Mouse (Mus musculus) myocyte (in vitro differentiated cells): ENCODE results near the gene Sema6d. TPM values are rescaled to one million over a fixed set of nuclear protein-coding genes. Genes with fewer than 3 reads are reported as not detected.

ENCODE experiments used
- H3K27me3 ChIP-seq: one replicate; pipeline ENCODE4 v1.6.1; 2011; ENCODE audit not compliant: control insufficient read depth, insufficient read depth, insufficient read length
- H3K36me3 ChIP-seq: one replicate; pipeline ENCODE4 v1.6.1; 2011; ENCODE audit not compliant: control insufficient read depth, insufficient read depth
- H3K4me2 ChIP-seq: one replicate; pipeline ENCODE4 v1.6.1; 2011; ENCODE audit warnings: low read depth, control low read depth
- H3K4me3 ChIP-seq: one replicate; pipeline ENCODE4 v1.5.1; 2011; ENCODE audit warnings: mild to moderate bottlenecking, control low read depth, moderate library complexity
- H3K79me2 ChIP-seq: one replicate; pipeline ENCODE4 v1.6.1; 2011; ENCODE audit not compliant: control insufficient read depth, insufficient read depth
- H3ac ChIP-seq: one replicate; pipeline ENCODE4 v1.6.1; 2011; ENCODE audit not compliant: control insufficient read depth, insufficient read length
- CEBPB ChIP-seq: IDR thresholded peaks from 2 replicates; pipeline ENCODE4 v1.6.1; 2011; ENCODE audit warnings: mild to moderate bottlenecking, moderate library complexity; ENCODE audit not compliant: poor library complexity, insufficient read depth, severe bottlenecking
- E2F4 ChIP-seq: IDR thresholded peaks from one replicate; pipeline ENCODE4 v1.6.1; 2011; ENCODE audit warnings: mild to moderate bottlenecking, control low read depth, moderate library complexity; ENCODE audit not compliant: insufficient read depth
- MAX ChIP-seq: IDR thresholded peaks from one replicate; pipeline ENCODE4 v1.6.1; 2011; ENCODE audit warnings: low read depth, mild to moderate bottlenecking, control low read depth
- MYOD1 ChIP-seq, 3 experiments: IDR thresholded peaks; one replicate each; pipeline ENCODE4 v1.6.1; 2011; ENCODE audit warnings: control low read depth in 2 of 3, low read depth in 2 of 3, mild to moderate bottlenecking in 2 of 3, moderate library complexity in 1 of 3; ENCODE audit not compliant: insufficient read length in 2 of 3, control insufficient read depth in 1 of 3
- MYOG ChIP-seq, 3 experiments: IDR thresholded peaks; one replicate each; pipeline ENCODE4 v1.6.1; 2011; ENCODE audit warnings: control low read depth in 2 of 3, low read depth in 2 of 3, mild to moderate bottlenecking in 2 of 3; ENCODE audit not compliant: insufficient read length in 2 of 3, control insufficient read depth in 1 of 3, insufficient read depth in 1 of 3
- POLR2A ChIP-seq: IDR thresholded peaks from one replicate; pipeline ENCODE4 v1.6.1; 2011; ENCODE audit warnings: low read depth, mild to moderate bottlenecking, control low read depth, moderate library complexity; ENCODE audit not compliant: insufficient read length
- POLR2AphosphoS2 ChIP-seq: IDR thresholded peaks from one replicate; pipeline ENCODE4 v1.6.1; 2011; ENCODE audit warnings: low read depth, control low read depth; ENCODE audit not compliant: insufficient read length
- REST ChIP-seq: IDR thresholded peaks from one replicate; pipeline ENCODE4 v1.6.1; 2011; ENCODE audit warnings: mild to moderate bottlenecking, control low read depth, moderate library complexity; ENCODE audit not compliant: insufficient read depth, insufficient read length
- SRF ChIP-seq: IDR thresholded peaks from one replicate; pipeline ENCODE4 v1.6.1; 2011; ENCODE audit warnings: low read depth; ENCODE audit not compliant: control insufficient read depth, insufficient read length
- TCF12 ChIP-seq: IDR thresholded peaks from one replicate; pipeline ENCODE4 v1.6.1; 2011; ENCODE audit warnings: mild to moderate bottlenecking, control low read depth; ENCODE audit not compliant: poor library complexity, insufficient read depth, severe bottlenecking
- TCF3 ChIP-seq: IDR thresholded peaks from one replicate; pipeline ENCODE4 v1.6.1; 2011; ENCODE audit warnings: low read depth, control low read depth; ENCODE audit not compliant: insufficient read length
- USF1 ChIP-seq: IDR thresholded peaks from one replicate; pipeline ENCODE4 v1.6.1; 2011; ENCODE audit warnings: low read depth, mild to moderate bottlenecking, control low read depth, moderate library complexity
- polyA plus RNA-seq: library from polyadenylated mRNA; unstranded; fragments of >200 nt; fragmentation: generic; extraction: Trizol; gene quantifications from one replicate; pipeline ENCODE4 v1.2.1, GENCODE M21; 2012; ENCODE audit warnings: missing spikeins

Gene Sema6d
- polyA plus RNA-seq, 1 experiment = 0.97 TPM

DNA sequence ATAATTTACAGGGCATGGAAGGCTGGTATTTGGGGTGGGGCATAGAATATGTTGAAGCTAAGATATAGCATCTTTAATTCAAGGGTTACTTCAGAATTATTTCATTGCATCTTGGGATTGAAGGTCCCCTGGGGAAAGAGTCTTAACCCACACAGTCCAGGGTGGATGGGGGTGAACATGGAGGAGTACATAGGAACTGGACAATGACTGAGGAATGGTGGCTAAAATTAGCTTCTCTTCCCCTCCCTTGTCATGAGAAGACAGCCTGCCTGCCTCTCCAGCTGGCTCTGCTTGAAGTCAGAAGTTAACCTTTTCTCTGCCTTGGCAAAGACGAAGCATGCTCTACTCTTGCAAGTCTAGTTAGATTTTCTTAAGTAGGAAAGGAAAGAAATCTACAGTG lies 377.7 kb downstream of the Sema6d start:
- H3K4me2 ChIP-seq = no peak overlapping the region
- H3ac ChIP-seq = no peak overlapping the region
- no peak overlapping the region for H3K4me3 ChIP-seq
- no peaks in the 10 kb centered on the region for H3K36me3 ChIP-seq
- no peaks in the 10 kb centered on the region for H3K79me2 ChIP-seq
- no peaks in the 10 kb centered on the region for H3K27me3 ChIP-seq
- TF ChIP-seq CEBPB = no peak
- TF ChIP-seq REST = no peak
- no peak for TF ChIP-seq MAX
- no peak for TF ChIP-seq TCF12
- TF ChIP-seq E2F4 = no peak
- no peak for TF ChIP-seq USF1
- no peak for TF ChIP-seq SRF
- TF ChIP-seq MYOD1 (IDR thresholded peaks at IDR 0.05; ENCODE audit: control insufficient read depth in 1 of 3, insufficient read length in 2 of 3, low read depth in 2 of 3) = no peak
- TF ChIP-seq POLR2AphosphoS2 = no peak
- no peak for TF ChIP-seq TCF3
- TF ChIP-seq MYOG (IDR thresholded peaks at IDR 0.05; ENCODE audit: control insufficient read depth in 1 of 3, insufficient read depth in 1 of 3, insufficient read length in 2 of 3, low read depth in 2 of 3) = no peak
- no peak for TF ChIP-seq POLR2A

DNA sequence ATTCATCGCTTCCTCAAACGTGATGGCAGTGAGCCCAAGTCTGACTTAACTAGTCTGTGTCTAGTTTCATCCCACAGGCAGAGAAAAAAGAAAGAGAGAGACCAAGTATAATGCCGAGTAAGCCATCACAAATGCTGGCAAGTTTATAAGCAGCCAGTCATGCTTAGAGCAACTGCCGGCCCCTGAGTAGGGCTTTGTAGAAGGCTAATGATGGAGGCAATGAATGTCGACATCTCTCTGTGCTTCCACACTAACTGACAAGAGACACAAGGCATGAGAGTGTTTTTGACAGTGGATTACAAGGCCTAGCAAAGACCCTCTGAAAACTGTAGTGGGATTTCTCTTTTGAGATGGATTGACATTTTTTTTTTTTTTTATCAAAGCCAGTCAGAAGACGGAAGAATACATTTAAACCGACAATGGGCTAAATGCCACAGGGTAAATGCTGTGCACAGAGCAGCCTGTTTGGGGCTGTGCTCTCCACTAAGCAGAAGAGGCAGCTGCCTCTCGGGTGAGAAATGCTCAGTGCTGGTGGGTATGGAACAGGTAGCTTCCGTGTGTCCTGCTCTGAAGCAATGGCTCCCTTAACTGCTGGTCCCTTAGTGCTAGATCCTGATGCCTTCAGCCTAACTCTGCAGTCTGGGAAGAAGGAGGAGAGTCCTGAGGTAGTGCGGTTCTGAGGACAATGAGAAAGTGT lies 380.7 kb downstream of the Sema6d start:
- no peaks in the 10 kb centered on the region for H3K27me3 ChIP-seq
- TF ChIP-seq CEBPB = no peak
- TF ChIP-seq TCF12 = no peak
- TF ChIP-seq MYOD1 (IDR thresholded peaks at IDR 0.05; ENCODE audit: control insufficient read depth in 1 of 3, insufficient read length in 2 of 3, low read depth in 2 of 3) = no peak
- TF ChIP-seq MYOG (IDR thresholded peaks at IDR 0.05; ENCODE audit: control insufficient read depth in 1 of 3, insufficient read depth in 1 of 3, insufficient read length in 2 of 3, low read depth in 2 of 3) = no peak
- TF ChIP-seq REST = no peak
- TF ChIP-seq USF1 = no peak
- no peak for TF ChIP-seq SRF
- TF ChIP-seq POLR2A = no peak
- no peak for TF ChIP-seq MAX
- TF ChIP-seq E2F4 = no peak
- no peaks in the 10 kb centered on the region for H3K36me3 ChIP-seq
- no peak overlapping the region for H3K4me3 ChIP-seq
- H3K79me2 ChIP-seq = no peaks in the 10 kb centered on the region
- no peak overlapping the region for H3ac ChIP-seq
- no peak overlapping the region for H3K4me2 ChIP-seq

DNA sequence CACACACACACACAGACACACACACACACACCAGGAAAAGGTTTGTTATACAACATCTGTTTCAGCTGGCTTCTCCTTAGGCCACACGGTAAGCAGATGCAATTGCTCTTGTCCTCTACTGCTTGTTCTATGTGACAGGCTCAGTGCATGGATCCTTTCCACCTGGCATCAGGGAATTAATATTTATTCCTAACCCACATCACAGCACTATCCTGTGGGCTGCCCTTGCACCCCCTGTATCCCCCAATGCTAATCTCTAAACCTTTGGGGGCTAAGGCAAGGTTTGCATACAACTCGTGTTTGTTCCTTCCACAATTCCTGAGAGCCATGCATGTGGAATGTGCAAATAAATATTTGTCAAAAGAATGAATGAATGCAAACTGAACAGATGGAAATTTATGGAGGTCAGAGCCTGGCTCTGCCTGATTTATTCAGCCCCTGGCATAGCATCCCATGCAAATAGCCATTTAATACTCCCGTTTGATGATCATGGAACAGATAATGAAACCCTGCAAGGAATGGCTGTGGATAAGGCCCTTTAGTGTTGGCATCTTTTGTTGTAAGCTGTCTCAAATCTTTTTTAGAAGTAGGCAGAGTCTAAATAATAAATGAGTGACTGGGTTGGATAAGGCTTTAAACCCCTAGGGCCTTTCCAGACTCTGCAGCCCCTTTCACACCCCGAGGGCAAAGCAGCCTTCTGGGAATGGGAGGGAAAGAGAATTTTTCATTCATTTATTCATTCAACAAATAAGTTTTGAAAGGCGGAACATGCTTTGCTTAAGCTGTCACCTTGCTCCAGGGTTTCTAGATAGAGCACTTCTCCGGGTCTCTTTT lies 383.1 kb downstream of the Sema6d start:
- Histone ChIP-seq H3K4me3 (no peak overlapping the region), H3K4me2 (no peak overlapping the region), H3ac (no peak overlapping the region), H3K79me2 (no peaks in the 10 kb centered on the region), H3K27me3 (no peaks in the 10 kb centered on the region), H3K36me3 (no peaks in the 10 kb centered on the region)
- TF ChIP-seq MYOG (IDR thresholded peaks at IDR 0.05; ENCODE audit: control insufficient read depth in 1 of 3, insufficient read depth in 1 of 3, insufficient read length in 2 of 3, low read depth in 2 of 3) (no peak), MAX (no peak), CEBPB (no peak), REST (no peak), E2F4 (no peak), POLR2A (no peak), USF1 (no peak), TCF12 (no peak), TCF3 (no peak), MYOD1 (IDR thresholded peaks at IDR 0.05; ENCODE audit: control insufficient read depth in 1 of 3, insufficient read length in 2 of 3, low read depth in 2 of 3) (no peak), SRF (no peak)

DNA sequence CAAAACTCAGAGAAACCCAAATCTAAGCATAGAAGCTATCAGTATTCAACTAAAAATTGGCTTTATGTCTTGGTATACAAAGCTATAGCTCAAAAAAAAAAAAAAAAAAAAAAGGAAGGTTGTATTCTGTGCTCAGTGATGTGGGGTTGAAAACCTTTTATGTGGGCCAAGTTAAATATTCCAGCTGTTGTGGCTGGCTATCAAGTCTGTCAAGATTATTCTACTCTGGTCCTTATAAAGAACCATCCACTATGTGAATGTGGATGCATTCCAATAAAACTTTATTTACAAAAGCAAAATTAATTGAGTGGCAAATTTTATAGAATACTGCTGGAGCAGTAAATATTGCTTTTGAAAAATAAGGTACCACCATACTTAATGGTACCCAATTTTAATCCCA lies 388.1 kb downstream of the Sema6d start:
- Histone ChIP-seq H3K4me2 (no peak overlapping the region), H3K4me3 (no peak overlapping the region), H3K79me2 (no peaks in the 10 kb centered on the region), H3K27me3 (no peaks in the 10 kb centered on the region), H3K36me3 (no peaks in the 10 kb centered on the region), H3ac (no peak overlapping the region)
- TF ChIP-seq TCF3 = no peak
- TF ChIP-seq SRF = no peak
- no peak for TF ChIP-seq MAX
- no peak for TF ChIP-seq POLR2A

- Histone ChIP-seq H3ac (no peak overlapping the region), H3K4me3 (no peak overlapping the region), H3K4me2 (no peak overlapping the region), H3K79me2 (no peaks in the 10 kb centered on the region), H3K27me3 (no peaks in the 10 kb centered on the region), H3K36me3 (no peaks in the 10 kb centered on the region)
- no peak for TF ChIP-seq REST
- no peak for TF ChIP-seq MAX
- TF ChIP-seq TCF3 = no peak
- TF ChIP-seq CEBPB = no peak
- no peak for TF ChIP-seq TCF12
- TF ChIP-seq E2F4 = no peak
- no peak for TF ChIP-seq MYOD1 (IDR thresholded peaks at IDR 0.05; ENCODE audit: control insufficient read depth in 1 of 3, insufficient read length in 2 of 3, low read depth in 2 of 3)
- no peak for TF ChIP-seq SRF
- no peak for TF ChIP-seq POLR2A
- TF ChIP-seq USF1 = no peak
- TF ChIP-seq POLR2AphosphoS2 = no peak
- TF ChIP-seq MYOG (IDR thresholded peaks at IDR 0.05; ENCODE audit: control insufficient read depth in 1 of 3, insufficient read depth in 1 of 3, insufficient read length in 2 of 3, low read depth in 2 of 3) = no peak
These were observed 388.8 kb downstream of the Sema6d start for GRCm38 (mm10) chr2:124478526-124478925.
